Mouse (Mus musculus): ENCODE data around the gene Retreg1.

DNA sequence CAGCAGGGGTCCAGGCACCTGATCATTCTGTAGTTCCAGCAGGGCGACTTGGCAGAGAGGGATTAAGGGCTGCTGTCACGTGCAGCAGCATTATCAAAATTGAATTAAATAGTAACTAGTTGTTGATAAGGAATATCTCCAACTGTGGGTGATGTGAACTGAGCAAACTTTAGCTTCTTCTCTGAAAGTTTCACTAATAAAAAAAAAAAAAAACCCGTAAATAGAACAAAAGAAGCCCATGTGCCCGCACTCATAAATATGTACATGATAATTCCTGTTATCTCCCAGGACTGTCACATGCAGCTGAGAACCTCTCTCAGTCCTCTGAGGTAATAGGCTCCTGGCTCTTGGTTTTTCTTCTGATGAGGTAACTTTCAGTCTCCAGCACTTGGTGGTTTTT, 99.4 kb downstream of the Retreg1 start:
- TF ChIP-seq POLR2A (IDR thresholded peaks at IDR 0.05; ENCODE audit: low read depth, low read length) (no peak), CTCF (conservative IDR thresholded peaks at IDR 0.05; ENCODE audit: insufficient read depth, insufficient read length, low read depth, low read length) (no peak)
